Mouse (Mus musculus): ENCODE measurements around the gene Maml3. TPM values are rescaled to one million over a fixed set of nuclear protein-coding genes. Genes with fewer than 3 reads are reported as not detected.

Maml3 gene
- polyA plus RNA-seq, 1 experiment from 2014 or later: 8.0 TPM

- Histone ChIP-seq H3K4me1 (replicated peaks; ENCODE audit: control insufficient read depth, insufficient read depth, low read length) (peaks cover 29% of the 10 kb centered on the region), H3K27ac (no peak overlapping the region), H3K36me3 (replicated peaks; ENCODE audit: control insufficient read depth, insufficient read depth) (no peaks in the 10 kb centered on the region), H3K4me2 (replicated peaks) (no peak overlapping the region), H3K9me3 (ENCODE audit: control insufficient read depth, low read length) (no peaks in the 10 kb centered on the region), H3K9ac (no peak overlapping the region), H3K4me3 (replicated peaks; ENCODE audit: low read length) (no peak overlapping the region), H3K27me3 (ENCODE audit: control insufficient read depth, insufficient read depth, low read length) (no peaks in the 10 kb centered on the region)
- 95% methylated on average over 3 of the region's 3 CpGs for WGBS
- ATAC-seq (ENCODE audit: low FRiP score) (no peak), DNase-seq (ENCODE audit: low spot score) (no peak)
Observed at GRCm38 (mm10) chr3:51733685-51734084, 371.2 kb downstream of the Maml3 start.

- ATAC-seq (ENCODE audit: low FRiP score) (no peak), DNase-seq (ENCODE audit: low spot score) (no peak)
- no peaks in the 10 kb centered on the region for H3K27me3 ChIP-seq (ENCODE audit: control insufficient read depth, insufficient read depth, low read length)
- H3K9ac ChIP-seq: no peak overlapping the region; the same call in 1 of the 2 replicates
- WGBS: 42% methylated on average over 16 of the region's 16 CpGs
- peak overlapping the region; percentile 53 for H3K27ac ChIP-seq
- H3K36me3 ChIP-seq (replicated peaks; ENCODE audit: control insufficient read depth, insufficient read depth): no peaks in the 10 kb centered on the region
- no peaks in the 10 kb centered on the region for H3K9me3 ChIP-seq (ENCODE audit: control insufficient read depth, low read length)
- no peak overlapping the region for H3K4me2 ChIP-seq (replicated peaks)
- H3K4me3 ChIP-seq (replicated peaks; ENCODE audit: low read length): no peak overlapping the region
- H3K4me1 ChIP-seq (replicated peaks; ENCODE audit: control insufficient read depth, insufficient read depth, low read length): peaks cover 24% of the 10 kb centered on the region
Observed at GRCm38 (mm10) chr3:51731949-51732636, 372.8 kb downstream of the Maml3 start.

DNA sequence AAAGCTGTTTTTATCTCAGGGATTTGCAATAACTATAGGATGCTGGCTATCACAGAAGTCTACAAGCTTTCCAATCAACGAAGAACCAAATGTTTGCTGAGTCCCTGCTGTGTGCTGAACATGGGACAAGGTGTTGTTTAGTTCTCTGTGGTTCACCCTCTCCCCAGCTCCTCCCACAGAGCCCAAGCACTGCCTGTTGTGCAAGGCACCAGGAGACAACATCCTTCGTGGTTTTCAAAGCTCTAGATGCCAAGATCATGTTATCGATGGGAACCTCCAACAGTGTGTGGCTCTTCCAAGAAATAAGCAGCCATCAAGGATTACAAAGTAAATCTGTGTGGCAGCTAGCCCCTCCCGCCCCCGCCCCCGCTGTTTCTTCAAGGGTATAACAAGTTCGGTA lies 374.2 kb downstream of the Maml3 start:
- Histone ChIP-seq H3K27ac (no peak overlapping the region), H3K9ac (no peak overlapping the region), H3K4me2 (replicated peaks) (no peak overlapping the region), H3K4me1 (replicated peaks; ENCODE audit: control insufficient read depth, insufficient read depth, low read length) (peaks cover 24% of the 10 kb centered on the region), H3K4me3 (replicated peaks; ENCODE audit: low read length) (no peak overlapping the region), H3K36me3 (replicated peaks; ENCODE audit: control insufficient read depth, insufficient read depth) (no peaks in the 10 kb centered on the region), H3K27me3 (ENCODE audit: control insufficient read depth, insufficient read depth, low read length) (no peaks in the 10 kb centered on the region), H3K9me3 (ENCODE audit: control insufficient read depth, low read length) (no peaks in the 10 kb centered on the region)
- DNase-seq (ENCODE audit: low spot score) (no peak), ATAC-seq (ENCODE audit: low FRiP score) (no peak)
- WGBS: 90% methylated on average over 7 of the region's 7 CpGs

- ATAC-seq (ENCODE audit: low FRiP score): peak; percentile 53; the same call in 1 of the 2 replicates
- Histone ChIP-seq H3K4me3 (replicated peaks; ENCODE audit: low read length) (no peak overlapping the region), H3K36me3 (replicated peaks; ENCODE audit: control insufficient read depth, insufficient read depth) (no peaks in the 10 kb centered on the region), H3K4me1 (replicated peaks; ENCODE audit: control insufficient read depth, insufficient read depth, low read length) (peaks cover 24% of the 10 kb centered on the region), H3K4me2 (replicated peaks) (no peak overlapping the region), H3K27ac (peak overlapping the region; percentile 41; the same call in 1 of the 2 replicates), H3K27me3 (ENCODE audit: control insufficient read depth, insufficient read depth, low read length) (no peaks in the 10 kb centered on the region), H3K9ac (no peak overlapping the region), H3K9me3 (ENCODE audit: control insufficient read depth, low read length) (no peaks in the 10 kb centered on the region)
- 49% methylated on average over 14 of the region's 14 CpGs for WGBS
- no peak for DNase-seq (ENCODE audit: low spot score)
Observed at GRCm38 (mm10) chr3:51729109-51729918, 375.6 kb downstream of the Maml3 start.

DNA sequence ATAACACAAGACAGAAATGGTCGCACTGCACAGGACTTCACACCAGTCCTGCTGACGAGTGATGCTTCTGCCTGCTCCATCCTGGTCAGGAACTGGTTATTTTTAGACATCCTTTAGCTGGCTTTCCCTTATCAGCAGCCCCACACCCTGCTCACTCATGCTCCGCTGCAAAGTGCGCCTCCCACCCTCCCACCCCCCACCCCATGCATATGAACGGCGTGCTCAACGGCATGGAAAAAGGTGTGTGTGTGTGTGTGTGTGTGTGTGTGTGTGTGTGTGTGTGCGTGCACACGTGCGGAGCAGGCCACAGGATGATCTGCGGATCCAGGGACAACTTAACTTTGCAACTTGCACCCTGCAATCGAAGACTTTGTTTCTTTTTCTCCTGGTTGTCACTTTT lies 376.4 kb downstream of the Maml3 start:
- no peak overlapping the region for H3K27ac ChIP-seq

GRCm38 (mm10) chr3:51727968-51728367 lies 376.9 kb downstream of the Maml3 start:
- H3K4me1 ChIP-seq (replicated peaks; ENCODE audit: control insufficient read depth, insufficient read depth, low read length): peaks cover 22% of the 10 kb centered on the region
- H3K27ac ChIP-seq: no peak overlapping the region
- H3K4me2 ChIP-seq (replicated peaks): no peak overlapping the region
- no peaks in the 10 kb centered on the region for H3K27me3 ChIP-seq (ENCODE audit: control insufficient read depth, insufficient read depth, low read length)
- no peaks in the 10 kb centered on the region for H3K9me3 ChIP-seq (ENCODE audit: control insufficient read depth, low read length)
- H3K36me3 ChIP-seq (replicated peaks; ENCODE audit: control insufficient read depth, insufficient read depth): no peaks in the 10 kb centered on the region
- 75% methylated on average over 8 of the region's 8 CpGs for WGBS
- DNase-seq (ENCODE audit: low spot score) (no peak), ATAC-seq (ENCODE audit: low FRiP score) (no peak)
- 0 out of 2 replicates have a peak overlapping the region, but pooled peaks have one; percentile 24 for H3K9ac ChIP-seq
- H3K4me3 ChIP-seq (replicated peaks; ENCODE audit: low read length): no peak overlapping the region

More for the DNA sequence above, 376.4 kb downstream of the Maml3 start:
- no peak for ATAC-seq (ENCODE audit: low FRiP score)
- Histone ChIP-seq H3K4me1 (replicated peaks; ENCODE audit: control insufficient read depth, insufficient read depth, low read length) (peaks cover 24% of the 10 kb centered on the region), H3K36me3 (replicated peaks; ENCODE audit: control insufficient read depth, insufficient read depth) (no peaks in the 10 kb centered on the region), H3K9ac (0 out of 2 replicates have a peak overlapping the region, but pooled peaks have one; percentile 24), H3K9me3 (ENCODE audit: control insufficient read depth, low read length) (no peaks in the 10 kb centered on the region), H3K4me3 (replicated peaks; ENCODE audit: low read length) (no peak overlapping the region), H3K4me2 (replicated peaks) (no peak overlapping the region), H3K27me3 (ENCODE audit: control insufficient read depth, insufficient read depth, low read length) (no peaks in the 10 kb centered on the region)
- WGBS: 77% methylated on average over 12 of the region's 12 CpGs
- DNase-seq (ENCODE audit: low spot score): no peak

DNA sequence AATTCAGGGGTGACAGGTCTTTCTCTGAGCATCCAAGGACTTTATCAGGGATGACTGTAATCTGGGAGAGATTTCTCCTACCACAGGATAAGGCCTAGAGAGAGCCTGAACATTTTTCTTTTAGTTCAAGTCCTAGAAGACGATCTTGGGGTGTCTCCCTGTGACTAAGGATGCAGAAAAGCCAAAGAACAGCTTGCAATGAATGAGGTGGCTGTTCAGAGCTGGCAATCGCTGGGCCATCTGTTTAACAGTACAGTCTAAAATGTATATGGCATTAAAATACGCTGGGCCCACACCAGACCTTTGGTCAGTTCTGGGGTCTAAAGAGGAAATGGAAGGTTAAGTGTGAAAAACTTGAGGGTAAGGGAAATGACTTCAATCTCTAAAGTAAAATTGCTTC lies 377.4 kb downstream of the Maml3 start:
- DNase-seq (ENCODE audit: low spot score): no peak
- WGBS: 67% methylated on average over 3 of the region's 3 CpGs
- no peak overlapping the region for H3K27ac ChIP-seq

DNA sequence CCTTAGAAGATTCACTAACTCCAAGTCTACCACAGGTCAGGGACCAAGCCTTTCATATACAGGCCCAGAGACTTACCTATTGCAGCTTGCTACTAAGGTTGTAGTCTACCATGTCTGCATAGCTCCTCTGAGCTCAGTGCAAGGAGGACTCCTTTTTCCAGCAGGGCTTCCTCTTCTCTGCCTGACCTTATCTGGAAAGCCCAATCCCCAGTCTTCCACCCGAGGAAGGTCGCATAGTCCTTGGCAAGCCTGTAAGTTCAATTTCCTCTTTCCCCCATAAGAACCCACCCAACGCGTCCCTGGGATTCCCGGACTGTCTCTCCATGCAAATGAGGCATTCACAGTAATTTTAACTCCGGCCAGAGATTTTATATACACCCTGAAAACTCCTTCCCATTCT lies 378.6 kb downstream of the Maml3 start:
- DNase-seq (ENCODE audit: low spot score) (no peak), ATAC-seq (ENCODE audit: low FRiP score) (no peak)
- Histone ChIP-seq H3K36me3 (replicated peaks; ENCODE audit: control insufficient read depth, insufficient read depth) (no peaks in the 10 kb centered on the region), H3K27me3 (ENCODE audit: control insufficient read depth, insufficient read depth, low read length) (no peaks in the 10 kb centered on the region), H3K27ac (no peak overlapping the region), H3K4me1 (replicated peaks; ENCODE audit: control insufficient read depth, insufficient read depth, low read length) (peaks cover 13% of the 10 kb centered on the region), H3K9ac (no peak overlapping the region), H3K4me3 (replicated peaks; ENCODE audit: low read length) (no peak overlapping the region), H3K9me3 (ENCODE audit: control insufficient read depth, low read length) (no peaks in the 10 kb centered on the region), H3K4me2 (replicated peaks) (no peak overlapping the region)
- 89% methylated on average over 6 of the region's 6 CpGs for WGBS

More for the DNA sequence above, 377.4 kb downstream of the Maml3 start:
- Histone ChIP-seq H3K4me3 (replicated peaks; ENCODE audit: low read length) (no peak overlapping the region), H3K9me3 (ENCODE audit: control insufficient read depth, low read length) (no peaks in the 10 kb centered on the region), H3K36me3 (replicated peaks; ENCODE audit: control insufficient read depth, insufficient read depth) (no peaks in the 10 kb centered on the region), H3K27me3 (ENCODE audit: control insufficient read depth, insufficient read depth, low read length) (no peaks in the 10 kb centered on the region), H3K4me1 (replicated peaks; ENCODE audit: control insufficient read depth, insufficient read depth, low read length) (peaks cover 20% of the 10 kb centered on the region), H3K4me2 (replicated peaks) (no peak overlapping the region), H3K9ac (no peak overlapping the region)
- ATAC-seq (ENCODE audit: low FRiP score): no peak

DNA sequence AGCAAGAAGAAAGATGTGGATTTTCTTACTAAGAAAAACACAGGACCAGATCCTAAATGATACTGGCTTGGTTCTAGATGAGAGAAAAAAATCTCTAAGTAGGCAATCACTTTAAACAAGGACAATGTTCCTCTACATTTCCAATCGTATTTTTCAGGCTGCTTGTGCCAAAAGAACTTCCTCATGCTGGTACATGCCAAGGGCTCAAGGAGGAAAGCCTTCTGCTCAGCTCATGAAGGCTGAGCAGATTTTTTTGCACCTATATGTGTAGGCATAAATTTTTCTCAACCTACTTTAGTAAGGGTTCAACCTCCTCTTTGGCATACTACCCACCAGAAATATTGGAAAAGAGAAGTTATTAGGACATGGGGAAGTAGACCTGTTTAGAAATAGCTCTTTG lies 384.9 kb downstream of the Maml3 start:
- ATAC-seq (ENCODE audit: low FRiP score): no peak
- H3K4me1 ChIP-seq (replicated peaks; ENCODE audit: control insufficient read depth, insufficient read depth, low read length): no peaks in the 10 kb centered on the region
- H3K36me3 ChIP-seq (replicated peaks; ENCODE audit: control insufficient read depth, insufficient read depth): no peaks in the 10 kb centered on the region
- no peaks in the 10 kb centered on the region for H3K9me3 ChIP-seq (ENCODE audit: control insufficient read depth, low read length)
- H3K27me3 ChIP-seq (ENCODE audit: control insufficient read depth, insufficient read depth, low read length): no peaks in the 10 kb centered on the region
- 81% methylated on average over 1 of the region's 1 CpGs for WGBS
- H3K27ac ChIP-seq: no peak overlapping the region
- H3K4me3 ChIP-seq (replicated peaks; ENCODE audit: low read length): no peak overlapping the region
- DNase-seq (ENCODE audit: low spot score): no peak
- no peak overlapping the region for H3K9ac ChIP-seq
- H3K4me2 ChIP-seq (replicated peaks): no peak overlapping the region
